Mouse (Mus musculus): ENCODE results near the gene Fgfr2.

Fgfr2 gene

GRCm38 (mm10) chr7:132296661-132297443 lies 826.3 kb downstream of the Fgfr2 start:
- DNase-seq (ENCODE audit: low spot score) = no peak

GRCm38 (mm10) chr7:132296132-132296531 lies 827.0 kb downstream of the Fgfr2 start:
- DNase-seq (ENCODE audit: low spot score) = no peak

- no peak for DNase-seq (ENCODE audit: low spot score)
Measured at GRCm38 (mm10) chr7:132287340-132287664, 835.8 kb downstream of the Fgfr2 start.

- DNase-seq (ENCODE audit: low spot score) = no peak
Measured at GRCm38 (mm10) chr7:132286630-132287339, 836.4 kb downstream of the Fgfr2 start.

GRCm38 (mm10) chr7:132284795-132285194 lies 838.4 kb downstream of the Fgfr2 start:
- no peak for DNase-seq (ENCODE audit: low spot score)

GRCm38 (mm10) chr7:132284048-132284737 lies 839.0 kb downstream of the Fgfr2 start:
- no peak for DNase-seq (ENCODE audit: low spot score)

GRCm38 (mm10) chr7:132282576-132282975 lies 840.6 kb downstream of the Fgfr2 start:
- no peak for DNase-seq (ENCODE audit: low spot score)

GRCm38 (mm10) chr7:132282161-132282560 lies 841.0 kb downstream of the Fgfr2 start:
- DNase-seq (ENCODE audit: low spot score) = no peak

- DNase-seq (ENCODE audit: low spot score) = no peak
Measured at GRCm38 (mm10) chr7:132281753-132282152, 841.4 kb downstream of the Fgfr2 start.

- no peak for DNase-seq (ENCODE audit: low spot score)
Measured at GRCm38 (mm10) chr7:132278658-132279057, 844.5 kb downstream of the Fgfr2 start.

- DNase-seq (ENCODE audit: low spot score) = no peak
Measured at GRCm38 (mm10) chr7:132276287-132276686, 846.9 kb downstream of the Fgfr2 start.

- DNase-seq (ENCODE audit: low spot score) = no peak
Measured at GRCm38 (mm10) chr7:132273741-132274513, 849.2 kb downstream of the Fgfr2 start.

GRCm38 (mm10) chr7:132272984-132273383 lies 850.2 kb downstream of the Fgfr2 start:
- DNase-seq (ENCODE audit: low spot score) = no peak

- no peak for DNase-seq (ENCODE audit: low spot score)
Measured at GRCm38 (mm10) chr7:132270364-132270763, 852.8 kb downstream of the Fgfr2 start.

GRCm38 (mm10) chr7:132269661-132270060 lies 853.5 kb downstream of the Fgfr2 start:
- no peak for DNase-seq (ENCODE audit: low spot score)

- no peak for DNase-seq (ENCODE audit: low spot score)
Measured at GRCm38 (mm10) chr7:132267721-132268498, 855.2 kb downstream of the Fgfr2 start.

GRCm38 (mm10) chr7:132264763-132265162 lies 858.4 kb downstream of the Fgfr2 start:
- no peak for DNase-seq (ENCODE audit: low spot score)

GRCm38 (mm10) chr7:132263186-132263585 lies 860.0 kb downstream of the Fgfr2 start:
- DNase-seq (ENCODE audit: low spot score) = no peak

- peak; percentile 5 for DNase-seq (ENCODE audit: low spot score)
Measured at GRCm38 (mm10) chr7:132262696-132263095, 860.5 kb downstream of the Fgfr2 start.

- DNase-seq (ENCODE audit: low spot score) = no peak
Measured at GRCm38 (mm10) chr7:132261885-132262284, 861.3 kb downstream of the Fgfr2 start.

- DNase-seq (ENCODE audit: low spot score) = no peak
Measured at GRCm38 (mm10) chr7:132260632-132261031, 862.5 kb downstream of the Fgfr2 start.

All from spleen, adult 12 weeks (tissue).